Mouse (Mus musculus) thymus, adult 2 months (tissue): ENCODE data around the gene Pgp.

Source experiments
- CTCF ChIP-seq: fragments of 200-500 bp; IDR thresholded peaks from 2 replicates; pipeline ENCODE4 v1.5.1; 2012; ENCODE audit warnings: mild to moderate bottlenecking, control low read depth, low read length, moderate library complexity, borderline replicate concordance; ENCODE audit not compliant: control insufficient read depth, poor library complexity, insufficient read depth; ENCODE audit errors: extremely low read depth
- POLR2A ChIP-seq: fragments of 200-500 bp; IDR thresholded peaks from 2 replicates; pipeline ENCODE4 v1.6.1; 2012; ENCODE audit warnings: mild to moderate bottlenecking, low read length, control low read depth, moderate library complexity; ENCODE audit not compliant: control insufficient read depth, poor library complexity, insufficient read depth; ENCODE audit errors: extremely low read depth

- no peak for TF ChIP-seq POLR2A
- TF ChIP-seq CTCF: no peak
These were observed 40.8 kb upstream of the Pgp start for GRCm38 (mm10) chr17:24429201-24429983.
